Mouse (Mus musculus): ENCODE measurements around the gene Ltn1. TPM values are rescaled to one million over a fixed set of nuclear protein-coding genes. Genes with fewer than 3 reads are reported as not detected.

The Ltn1 gene
- polyA plus RNA-seq, 1 experiment, result not detected

DNA sequence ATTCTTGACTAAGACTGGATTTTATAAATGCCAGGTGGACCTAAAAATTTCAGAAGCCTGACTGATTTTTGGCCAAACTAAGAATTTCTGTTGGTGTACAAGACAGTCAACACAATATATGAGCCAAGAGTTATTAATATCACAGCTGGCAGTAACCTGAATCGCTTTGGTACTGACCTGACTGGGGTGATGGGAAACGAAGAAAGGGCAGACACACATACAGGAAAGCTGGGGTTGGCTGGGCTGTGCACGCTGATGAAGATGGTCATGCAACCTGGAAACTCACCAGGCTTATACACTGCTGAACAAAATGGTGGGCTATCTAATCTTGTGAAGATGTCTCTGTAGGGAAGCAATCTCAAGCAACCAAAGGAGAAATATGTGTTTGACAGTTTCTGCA is 102.4 kb downstream of the Ltn1 start:
- 96% methylated on average over 3 of the region's 3 CpGs for WGBS
- H3K4me1 ChIP-seq (ENCODE audit: control insufficient read depth, insufficient read depth, low read length), result no peaks in the 10 kb centered on the region

More for the DNA sequence above, 102.4 kb downstream of the Ltn1 start:
- H3K4me3 ChIP-seq (ENCODE audit: insufficient read depth, low read depth, low read length), result no peak overlapping the region
- TF ChIP-seq CTCF (IDR thresholded peaks at IDR 0.05; ENCODE audit: insufficient read depth, low read depth, low read length) (no peak), POLR2A (IDR thresholded peaks at IDR 0.05; ENCODE audit: insufficient read depth, low read depth, low read length) (no peak)
- no peak overlapping the region for H3K27ac ChIP-seq (ENCODE audit: insufficient read depth, low read depth, low read length)

Other genes starting within 250 kb of the Ltn1 start
- not detected in 2 replicates for gene N6amt1, start 78.4 kb downstream of the Ltn1 start, polyA plus RNA-seq (2012; ENCODE audit: insufficient read depth, insufficient read length, low replicate concordance, missing spikeins)
- not detected in 2 replicates for gene Rwdd2b, start 8.0 kb upstream of the Ltn1 start, polyA plus RNA-seq (2012; ENCODE audit: insufficient read depth, insufficient read length, low replicate concordance, missing spikeins)
- gene Usp16, start 22.1 kb upstream of the Ltn1 start, polyA plus RNA-seq (2012; ENCODE audit: insufficient read depth, insufficient read length, low replicate concordance, missing spikeins), result not detected in 2 replicates
- 227 and 308 TPM in 2 replicates for gene Cct8, start 63.3 kb upstream of the Ltn1 start, polyA plus RNA-seq (2012; ENCODE audit: insufficient read depth, insufficient read length, low replicate concordance, missing spikeins)
- gene Map3k7cl, start 120.7 kb upstream of the Ltn1 start, polyA plus RNA-seq (2012; ENCODE audit: insufficient read depth, insufficient read length, low replicate concordance, missing spikeins), result not detected in 2 replicates

All from olfactory bulb, adult 2 months (tissue).